Mouse (Mus musculus): ENCODE measurements around the gene Gm10073. TPM values are rescaled to one million over a fixed set of nuclear protein-coding genes. Genes with fewer than 3 reads are reported as not detected.

Gm10073 gene
- polyA plus RNA-seq (2015; fragmentation: Illumina TruSeq; extraction: RNeasy Lipid Tissue Mini Kit (QIAGEN cat#74804); ENCODE audit: low read depth, low replicate concordance), result 9.3 TPM

GRCm38 (mm10) chr8:106573168-106573567 is at the start of gene Gm10073:
Gm10073 (minus strand) TSS chr8:106573461.

DNA sequence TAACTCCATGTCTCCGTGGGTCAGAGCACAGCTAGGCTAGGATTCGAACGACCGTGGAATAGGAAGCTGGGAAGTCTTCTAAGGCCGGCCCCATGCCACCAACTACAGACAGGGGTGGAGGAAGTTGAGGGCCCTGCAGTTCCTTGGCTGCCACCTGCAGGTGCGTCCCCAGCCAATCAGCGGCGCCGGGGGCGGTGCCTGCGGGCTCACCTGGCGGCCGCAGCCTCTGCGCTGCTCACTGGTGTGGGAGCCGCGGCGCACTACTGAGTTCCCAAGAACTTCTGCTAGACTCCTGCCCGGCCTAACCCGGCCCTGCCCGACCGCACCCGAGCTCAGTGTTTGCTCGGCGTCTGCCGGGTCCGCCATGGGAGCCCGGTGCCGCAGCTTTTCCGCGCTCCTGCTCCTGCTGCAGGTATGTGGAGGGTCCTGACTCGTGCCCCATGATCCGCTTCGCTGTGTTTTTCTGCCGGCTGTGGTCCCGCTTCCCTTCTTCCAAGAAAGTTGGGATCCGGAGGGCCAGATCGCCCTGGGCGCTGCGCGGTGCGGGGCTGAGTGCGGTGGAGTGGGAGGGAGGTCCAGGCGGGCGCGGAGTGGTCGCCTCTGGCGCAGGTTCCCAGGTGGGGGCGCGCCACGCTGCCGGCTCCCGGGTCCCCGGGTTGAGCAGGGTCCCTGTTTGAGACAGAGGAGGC is 30.0 kb upstream of the Gm10073 start, which contains the start of gene Cdh1:
Gene Cdh1 (plus strand): TSS at position 221 of the 689 bp plus-strand sequence.

Other genes starting within 250 kb of the Gm10073 start
- gene Smpd3, start 235.5 kb downstream of the Gm10073 start, polyA plus RNA-seq (2015; fragmentation: Illumina TruSeq; extraction: RNeasy Lipid Tissue Mini Kit (QIAGEN cat#74804); ENCODE audit: low read depth, low replicate concordance), result 37.3 TPM
- 11.9 TPM for gene Zfp90, start 158.1 kb downstream of the Gm10073 start, polyA plus RNA-seq (2015; fragmentation: Illumina TruSeq; extraction: RNeasy Lipid Tissue Mini Kit (QIAGEN cat#74804); ENCODE audit: low read depth, low replicate concordance)
- gene 6030452D12Rik, start 72.9 kb downstream of the Gm10073 start, polyA plus RNA-seq (2015; fragmentation: Illumina TruSeq; extraction: RNeasy Lipid Tissue Mini Kit (QIAGEN cat#74804); ENCODE audit: low read depth, low replicate concordance), result not detected
- gene Cdh3, start 62.6 kb downstream of the Gm10073 start, polyA plus RNA-seq (2015; fragmentation: Illumina TruSeq; extraction: RNeasy Lipid Tissue Mini Kit (QIAGEN cat#74804); ENCODE audit: low read depth, low replicate concordance), result 0.39 TPM
- gene Cdh1, start 29.9 kb upstream of the Gm10073 start, polyA plus RNA-seq (2015; fragmentation: Illumina TruSeq; extraction: RNeasy Lipid Tissue Mini Kit (QIAGEN cat#74804); ENCODE audit: low read depth, low replicate concordance), result 0.62 TPM
- 2.8 TPM for gene Tango6, start 109.6 kb upstream of the Gm10073 start, polyA plus RNA-seq (2015; fragmentation: Illumina TruSeq; extraction: RNeasy Lipid Tissue Mini Kit (QIAGEN cat#74804); ENCODE audit: low read depth, low replicate concordance)

Measured in brain, adult 10 weeks (tissue).